18 mouse cellular contexts compared by ENCODE assay signal in genomic region chr1:175607308-175607707, GRCm38 (mm10). TPM values are rescaled to one million over a fixed set of nuclear protein-coding genes. Genes with fewer than 3 reads are reported as not detected.
DNase-seq lines count a peak whose midpoint lies in the region; ATAC-seq and TF ChIP-seq lines count a peak whose summit lies in the region.
"Had no signal": no experiment of that assay in that cellular context is flagged by ENCODE, and none has a peak within 500 bp of the region (broad histone marks: within the 10 kb centered on the region; RNA-seq: fewer than 3 reads in every experiment).

No protein-coding gene starts in this region.

- no peak for TF ChIP-seq CTCF in lung, embryonic 14.5 days (IDR thresholded peaks at IDR 0.05; ENCODE audit: low read depth)
- no peak for TF ChIP-seq CTCF in liver, postnatal 0 days (IDR thresholded peaks at IDR 0.05; ENCODE audit: low read depth)
- no peak for TF ChIP-seq CTCF in stomach, postnatal 0 days (IDR thresholded peaks at IDR 0.05; ENCODE audit: low read depth)

- ATAC-seq in lung, embryonic 14.5 days (ENCODE audit: insufficient read depth) = 0 out of 2 replicates have a peak, but pooled peaks have one; percentile 39
- peak; percentile 30 for ATAC-seq in liver, embryonic 13.5 days (ENCODE audit: low read depth)
- ATAC-seq in liver, postnatal 0 days = peak; percentile 13; the same call in 1 of the 2 replicates
- peak; percentile 68 for ATAC-seq in stomach, postnatal 0 days (ENCODE audit: low FRiP score, low TSS enrichment)
- ATAC-seq: forebrain, embryonic 16.5 days had no signal

- no peaks in the 10 kb centered on the region for H3K27me3 ChIP-seq in lung, embryonic 14.5 days (ENCODE audit: insufficient read depth, low read length)
- H3K27me3 ChIP-seq in liver, embryonic 13.5 days = no peaks in the 10 kb centered on the region
- no peaks in the 10 kb centered on the region for H3K27me3 ChIP-seq in liver, postnatal 0 days (ENCODE audit: insufficient read depth, low read length)
- no peaks in the 10 kb centered on the region for H3K27me3 ChIP-seq in stomach, postnatal 0 days (ENCODE audit: control insufficient read depth, insufficient read depth, low read length)
- H3K27me3 ChIP-seq: embryonic facial prominence, embryonic 12.5 days; forebrain, embryonic 12.5 days; heart, embryonic 13.5 days had no signal

- no peak for TF ChIP-seq EP300 in liver, postnatal 0 days (IDR thresholded peaks at IDR 0.05; ENCODE audit: low read depth)
- no peak for TF ChIP-seq EP300 in stomach, postnatal 0 days (optimal IDR thresholded peaks at IDR 0.05)

- H3K4me3 ChIP-seq in lung, embryonic 14.5 days (ENCODE audit: low read depth, low read length) = no peak overlapping the region
- H3K4me3 ChIP-seq in liver, embryonic 13.5 days (replicated peaks) = no peak overlapping the region
- no peak overlapping the region for H3K4me3 ChIP-seq in liver, postnatal 0 days (ENCODE audit: low read depth, low read length)
- H3K4me3 ChIP-seq in stomach, postnatal 0 days (ENCODE audit: low read depth, low read length) = no peak overlapping the region
- H3K4me3 ChIP-seq: embryonic facial prominence, embryonic 12.5 days; forebrain, embryonic 12.5 days; heart, embryonic 13.5 days had no signal

- 81% methylated on average over 6 of the region's 6 CpGs for WGBS in lung, embryonic 14.5 days
- 68% methylated on average over 6 of the region's 6 CpGs for WGBS in liver, embryonic 13.5 days (ENCODE audit: insufficient replicate concordance)
- 67% methylated on average over 6 of the region's 6 CpGs for WGBS in liver, postnatal 0 days (ENCODE audit: insufficient replicate concordance)
- 69% methylated on average over 6 of the region's 6 CpGs for WGBS in stomach, postnatal 0 days

- no peak for DNase-seq in lung, embryonic 14.5 days
- no peak for DNase-seq in lung, postnatal 25 days (ENCODE audit: low spot score)
- DNase-seq in liver, embryonic 13.5 days = no peak
- DNase-seq in liver, postnatal 0 days = no peak
- peak; percentile 44 for DNase-seq in stomach, postnatal 0 days (ENCODE audit: low spot score)
- no peak for DNase-seq in ovary, postnatal 36 days (ENCODE audit: low spot score)
- no peak for DNase-seq in frontal cortex, postnatal 14 days (ENCODE audit: low spot score in 2 of 2)
- DNase-seq in right cerebral cortex, postnatal 4 days = no peak
- DNase-seq: adrenal gland, adult 8-10 months; cerebellum, adult 11 months; cerebellum, adult 8-10 months; cerebellum, postnatal 14 days; gastrocnemius, postnatal 14 days; heart, postnatal 36 days had no signal

- peaks cover 83% of the 10 kb centered on the region for H3K36me3 ChIP-seq in lung, embryonic 14.5 days (ENCODE audit: insufficient read depth)
- H3K36me3 ChIP-seq in liver, embryonic 13.5 days = peaks cover 79% of the 10 kb centered on the region
- H3K36me3 ChIP-seq in liver, postnatal 0 days (replicated peaks; ENCODE audit: insufficient read depth, low read length) = peaks cover 84% of the 10 kb centered on the region
- H3K36me3 ChIP-seq in stomach, postnatal 0 days (ENCODE audit: control insufficient read depth, insufficient read depth, low read length) = peaks cover 21% of the 10 kb centered on the region

- no peak overlapping the region for H3K4me2 ChIP-seq in lung, embryonic 14.5 days
- H3K4me2 ChIP-seq in liver, embryonic 13.5 days = no peak overlapping the region
- H3K4me2 ChIP-seq in liver, postnatal 0 days (ENCODE audit: low read depth, low read length) = no peak overlapping the region
- H3K4me2 ChIP-seq in stomach, postnatal 0 days (replicated peaks; ENCODE audit: low read depth) = no peak overlapping the region
- H3K4me2 ChIP-seq: embryonic facial prominence, embryonic 12.5 days; forebrain, embryonic 12.5 days; heart, embryonic 13.5 days had no signal

- H3K4me1 ChIP-seq in lung, embryonic 14.5 days (ENCODE audit: insufficient read depth) = no peaks in the 10 kb centered on the region
- peaks cover 4% of the 10 kb centered on the region; the same call in 1 of the 2 replicates for H3K4me1 ChIP-seq in liver, embryonic 13.5 days (replicated peaks)
- no peaks in the 10 kb centered on the region for H3K4me1 ChIP-seq in liver, postnatal 0 days (ENCODE audit: insufficient read depth)
- H3K4me1 ChIP-seq in stomach, postnatal 0 days (replicated peaks; ENCODE audit: control insufficient read depth, insufficient read depth) = no peaks in the 10 kb centered on the region
- H3K4me1 ChIP-seq: embryonic facial prominence, embryonic 12.5 days; forebrain, embryonic 12.5 days; heart, embryonic 13.5 days had no signal

- H3K9me3 ChIP-seq in lung, embryonic 14.5 days (ENCODE audit: low read depth, low read length) = no peaks in the 10 kb centered on the region
- H3K9me3 ChIP-seq in liver, embryonic 13.5 days (replicated peaks) = no peaks in the 10 kb centered on the region
- H3K9me3 ChIP-seq in liver, postnatal 0 days (ENCODE audit: low read length) = no peaks in the 10 kb centered on the region
- no peaks in the 10 kb centered on the region for H3K9me3 ChIP-seq in stomach, postnatal 0 days (ENCODE audit: control insufficient read depth, low read length)
- H3K9me3 ChIP-seq: embryonic facial prominence, embryonic 12.5 days; forebrain, embryonic 12.5 days; heart, embryonic 13.5 days had no signal

- H3K9ac ChIP-seq in lung, embryonic 14.5 days = no peak overlapping the region
- H3K9ac ChIP-seq in liver, embryonic 13.5 days = no peak overlapping the region
- H3K9ac ChIP-seq in liver, postnatal 0 days (replicated peaks) = no peak overlapping the region
- no peak overlapping the region for H3K9ac ChIP-seq in stomach, postnatal 0 days (ENCODE audit: low read length)
- H3K9ac ChIP-seq: embryonic facial prominence, embryonic 12.5 days; forebrain, embryonic 12.5 days; heart, embryonic 13.5 days had no signal

- H3K27ac ChIP-seq in lung, embryonic 14.5 days (ENCODE audit: low read depth) = no peak overlapping the region
- peak overlapping the region; percentile 23; the same call in 1 of the 2 replicates for H3K27ac ChIP-seq in liver, embryonic 13.5 days
- no peak overlapping the region for H3K27ac ChIP-seq in liver, postnatal 0 days (ENCODE audit: low read depth)
- H3K27ac ChIP-seq in stomach, postnatal 0 days (replicated peaks) = peak overlapping the region; percentile 45; the same call in 1 of the 2 replicates
- H3K27ac ChIP-seq: embryonic facial prominence, embryonic 12.5 days; forebrain, embryonic 12.5 days; heart, embryonic 13.5 days had no signal

RNA-seq across cellular contexts. Expression of gene Kmo, which starts 12.9 kb away (rescaled TPM):
- polyA plus RNA-seq in lung, embryonic 14.5 days (2014; fragmentation: Nextera tagmentation; extraction: Ambion mirVana) = 0.12 and 0.51 TPM in 2 replicates
- 5.6 and 8.1 TPM in 2 replicates for polyA plus RNA-seq in liver, embryonic 13.5 days (2015; fragmentation: Nextera tagmentation; extraction: Ambion mirVana)
- 26.5 and 28.5 TPM in 2 replicates for polyA plus RNA-seq in liver, postnatal 0 days (2015; fragmentation: Nextera tagmentation; extraction: Ambion mirVana)
- 0.15 and 0.21 TPM in 2 replicates for polyA plus RNA-seq in stomach, postnatal 0 days (2015; fragmentation: Nextera tagmentation; extraction: Ambion mirVana)
- polyA plus RNA-seq: forebrain, embryonic 16.5 days had no signal

RNA-seq across cellular contexts. Expression of gene Fh1, which starts 18.1 kb away (rescaled TPM):
- 115 and 123 TPM in 2 replicates for polyA plus RNA-seq in lung, embryonic 14.5 days (2014; fragmentation: Nextera tagmentation; extraction: Ambion mirVana)
- 85.3 and 88.1 TPM in 2 replicates for polyA plus RNA-seq in liver, embryonic 13.5 days (2015; fragmentation: Nextera tagmentation; extraction: Ambion mirVana)
- polyA plus RNA-seq in liver, postnatal 0 days (2015; fragmentation: Nextera tagmentation; extraction: Ambion mirVana) = 93.3 and 103 TPM in 2 replicates
- polyA plus RNA-seq in stomach, postnatal 0 days (2015; fragmentation: Nextera tagmentation; extraction: Ambion mirVana) = 98.3 and 103 TPM in 2 replicates

Comparison
In these comparisons a context has a peak if more than half of its experiments do, and no peak if none do; other contexts are left out.
1. H3K27ac ChIP-seq: peak in liver, embryonic 13.5 days (single experiment) and stomach, postnatal 0 days (single experiment); none in lung, embryonic 14.5 days (single experiment) and liver, postnatal 0 days (single experiment).
2. ATAC-seq: peak in every context shown above with its lines; median percentile 68 in stomach, postnatal 0 days; 39 in lung, embryonic 14.5 days; 30 in liver, embryonic 13.5 days; 13 in liver, postnatal 0 days.